Mouse (Mus musculus) E14TG2a.4 (cell line): ENCODE measurements around the gene Defb21.

Experiments used
- CTCF ChIP-seq: conservative IDR thresholded peaks from 2 replicates; pipeline ENCODE4 v1.5.1; 2014; ENCODE audit warnings: low read length
- NANOG ChIP-seq: IDR thresholded peaks from 2 replicates; pipeline ENCODE4 v1.6.1; 2014; ENCODE audit warnings: borderline replicate concordance, low read length, mixed read lengths
- POU5F1 ChIP-seq: IDR thresholded peaks from 2 replicates; pipeline ENCODE4 v1.6.1; 2014; ENCODE audit warnings: low read length, borderline replicate concordance

GRCm38 (mm10) chr2:152622151-152622550 is 49.6 kb downstream of the Defb21 start:
- no peak for TF ChIP-seq CTCF
- TF ChIP-seq POU5F1: no peak
- no peak for TF ChIP-seq NANOG
